Mouse (Mus musculus) forelimb bud, embryonic 11.5 days (tissue): ENCODE results near the gene Inpp4b.
A peak's percentile ranks its signal among the peaks of the same experiment; 100 is the strongest.

ENCODE experiments used
- DNase-seq: peaks from one replicate; pipeline ENCODE4 v3.0.0-alpha.2; 2012; ENCODE audit warnings: low read depth, low spot score

The Inpp4b gene

GRCm38 (mm10) chr8:81578951-81579350 is 236.6 kb downstream of the Inpp4b start:
- peak; percentile 8 for DNase-seq

GRCm38 (mm10) chr8:81581817-81582437 is 239.6 kb downstream of the Inpp4b start:
- no peak for DNase-seq

- DNase-seq, result no peak
Observed at GRCm38 (mm10) chr8:81582906-81583305, 240.6 kb downstream of the Inpp4b start.

GRCm38 (mm10) chr8:81586783-81587182 is 244.4 kb downstream of the Inpp4b start:
- DNase-seq, result no peak

GRCm38 (mm10) chr8:81594134-81594714 is 251.9 kb downstream of the Inpp4b start:
- no peak for DNase-seq

GRCm38 (mm10) chr8:81599209-81599608 is 256.9 kb downstream of the Inpp4b start:
- DNase-seq, result no peak

GRCm38 (mm10) chr8:81601136-81601535 is 258.8 kb downstream of the Inpp4b start:
- DNase-seq, result no peak

- no peak for DNase-seq
Observed at GRCm38 (mm10) chr8:81608082-81608481, 265.7 kb downstream of the Inpp4b start.

GRCm38 (mm10) chr8:81609064-81609463 is 266.7 kb downstream of the Inpp4b start:
- no peak for DNase-seq

- no peak for DNase-seq
Observed at GRCm38 (mm10) chr8:81612611-81613010, 270.3 kb downstream of the Inpp4b start.

GRCm38 (mm10) chr8:81614135-81614534 is 271.8 kb downstream of the Inpp4b start:
- no peak for DNase-seq

GRCm38 (mm10) chr8:81614605-81615004 is 272.2 kb downstream of the Inpp4b start:
- peak; percentile 8 for DNase-seq

GRCm38 (mm10) chr8:81615552-81615951 is 273.2 kb downstream of the Inpp4b start:
- DNase-seq, result no peak

GRCm38 (mm10) chr8:81618918-81619317 is 276.6 kb downstream of the Inpp4b start:
- DNase-seq, result no peak

GRCm38 (mm10) chr8:81635015-81635414 is 292.7 kb downstream of the Inpp4b start:
- no peak for DNase-seq

- no peak for DNase-seq
Observed at GRCm38 (mm10) chr8:81635912-81636583, 293.7 kb downstream of the Inpp4b start.

GRCm38 (mm10) chr8:81638478-81638877 is 296.1 kb downstream of the Inpp4b start:
- no peak for DNase-seq

- DNase-seq, result peak; percentile 66
Observed at GRCm38 (mm10) chr8:81639820-81640219, 297.5 kb downstream of the Inpp4b start.

- DNase-seq, result peak; percentile 55
Observed at GRCm38 (mm10) chr8:81643030-81643429, 300.7 kb downstream of the Inpp4b start.

- no peak for DNase-seq
Observed at GRCm38 (mm10) chr8:81692167-81692566, 349.8 kb downstream of the Inpp4b start.

- no peak for DNase-seq
Observed at GRCm38 (mm10) chr8:81694893-81695292, 352.5 kb downstream of the Inpp4b start.

GRCm38 (mm10) chr8:81702038-81702437 is 359.7 kb downstream of the Inpp4b start:
- DNase-seq, result no peak
